Mouse (Mus musculus) liver, postnatal 0 days (tissue): ENCODE results near the gene Urb1. TPM values are rescaled to one million over a fixed set of nuclear protein-coding genes. Genes with fewer than 3 reads are reported as not detected.
"Not testable (repeated sequence)": the region's sequence is repeated elsewhere in the genome, so short reads cannot be mapped to it uniquely, and the experiment has no call there.

ENCODE experiments used
- ATAC-seq: fragments of 200-750 bp; cut with Nextera tagmentation; 2 replicates; pipeline ENCODE4 v1.8.0; 2017; ENCODE audit warnings: mild to moderate bottlenecking, moderate library complexity
- DNase-seq: peaks from one replicate; pipeline ENCODE4 v3.0.0-alpha.2; 2016
- H3K27ac ChIP-seq: fragments of 300-500 bp; sonication (generic); 2 replicates; pipeline ENCODE4 v1.5.1; 2014; ENCODE audit warnings: antibody characterized with exemption, moderate library complexity, mild to moderate bottlenecking, low read depth
- H3K27me3 ChIP-seq: fragments of 300-500 bp; sonication (generic); 2 replicates; pipeline ENCODE4 v1.6.1; 2014; ENCODE audit warnings: low read length, control low read depth, mixed read lengths; ENCODE audit not compliant: insufficient read depth
- H3K36me3 ChIP-seq: fragments of 300-500 bp; sonication (generic); replicated peaks from 2 replicates; pipeline ENCODE4 v1.6.1; 2014; ENCODE audit warnings: mild to moderate bottlenecking, control low read depth, low read length, moderate library complexity, mixed read lengths; ENCODE audit not compliant: insufficient read depth
- H3K4me1 ChIP-seq: fragments of 300-500 bp; sonication (generic); 2 replicates; pipeline ENCODE4 v1.6.1; 2014; ENCODE audit warnings: antibody characterized with exemption, mild to moderate bottlenecking, control low read depth; ENCODE audit not compliant: insufficient read depth
- H3K4me2 ChIP-seq: fragments of 300-500 bp; sonication (generic); 2 replicates; pipeline ENCODE4 v1.6.1; 2014; ENCODE audit warnings: low read depth, mild to moderate bottlenecking, low read length, moderate library complexity, mixed read lengths
- H3K4me3 ChIP-seq: fragments of 300-500 bp; sonication (generic); 2 replicates; pipeline ENCODE4 v1.5.1; 2014; ENCODE audit warnings: low read depth, low read length
- H3K9ac ChIP-seq: fragments of 300-500 bp; sonication (generic); replicated peaks from 2 replicates; pipeline ENCODE4 v1.6.1; 2014; ENCODE audit warnings: mild to moderate bottlenecking, moderate library complexity
- H3K9me3 ChIP-seq: fragments of 300-500 bp; sonication (generic); 2 replicates; pipeline ENCODE4 v1.6.1; 2016; ENCODE audit warnings: mild to moderate bottlenecking, control low read depth, low read length, mixed read lengths
- CTCF ChIP-seq: sonication (generic); IDR thresholded peaks from 2 replicates; pipeline ENCODE4 v1.5.1; 2016; ENCODE audit warnings: antibody characterized with exemption, low read depth
- EP300 ChIP-seq: IDR thresholded peaks from 2 replicates; pipeline ENCODE4 v1.6.1; 2016; ENCODE audit warnings: antibody characterized with exemption, low read depth, mild to moderate bottlenecking
- WGBS: fragments of 180-500 bp; shearing (Covaris S2); extraction: QIAGEN DNeasy Blood & Tissue Kit; methylation state at CpG from one replicate; pipeline ENCODE4 v1.1.7; 2014; ENCODE audit not compliant: insufficient replicate concordance; 5-methylcytosine and 5-hydroxymethylcytosine counted together
- polyA plus RNA-seq: library from polyadenylated mRNA; unstranded; fragments of >200 nt; fragmentation: Nextera tagmentation; extraction: Ambion mirVana; gene quantifications from 2 replicates; pipeline ENCODE4 v1.2.1, GENCODE M21; 2015

Urb1 gene
- polyA plus RNA-seq, 1 experiment from 2014 or later = 1.6 TPM

DNA sequence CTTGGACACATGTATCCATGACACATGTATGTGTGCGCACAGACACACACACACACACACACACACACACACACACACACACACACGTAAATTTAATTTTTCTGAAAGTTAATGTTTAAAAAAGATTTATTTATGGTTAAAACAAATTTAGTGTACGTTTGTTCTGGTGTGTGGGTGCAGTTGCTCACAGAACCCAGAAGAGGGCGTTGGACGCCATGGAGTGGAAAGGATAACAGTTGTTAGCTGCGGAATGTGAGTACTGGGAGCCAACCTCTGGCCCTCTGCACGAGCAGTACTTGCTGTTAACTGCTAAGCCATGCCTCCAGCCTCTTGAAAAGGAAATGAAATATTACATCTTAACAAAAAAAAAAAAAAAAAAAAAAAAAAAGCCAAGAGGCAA is 16.2 kb upstream of the Urb1 start, which contains the start of gene Eva1c:
TSS of gene Eva1c (plus strand) at position 263 of the 400 bp plus-strand sequence.
- Histone ChIP-seq H3K4me2 (no peak within 1 kb of the TSS), H3K9me3 (no peaks in the 10 kb centered on the region), H3K4me1 (peaks cover 24% of the 10 kb centered on the region), H3K36me3 (no peaks in the 10 kb centered on the region), H3K4me3 (no peak within 1 kb of the TSS), H3K9ac (no peak within 1 kb of the TSS), H3K27ac (no peak within 1 kb of the TSS), H3K27me3 (peaks cover 22% of the 10 kb centered on the region)
- 63% methylated on average over 7 of the region's 7 CpGs for WGBS
- DNase-seq (no peak), ATAC-seq (no peak)
- TF ChIP-seq CTCF (peak; percentile 50; the same call in 1 of the 2 replicates), EP300 (no peak)

DNA sequence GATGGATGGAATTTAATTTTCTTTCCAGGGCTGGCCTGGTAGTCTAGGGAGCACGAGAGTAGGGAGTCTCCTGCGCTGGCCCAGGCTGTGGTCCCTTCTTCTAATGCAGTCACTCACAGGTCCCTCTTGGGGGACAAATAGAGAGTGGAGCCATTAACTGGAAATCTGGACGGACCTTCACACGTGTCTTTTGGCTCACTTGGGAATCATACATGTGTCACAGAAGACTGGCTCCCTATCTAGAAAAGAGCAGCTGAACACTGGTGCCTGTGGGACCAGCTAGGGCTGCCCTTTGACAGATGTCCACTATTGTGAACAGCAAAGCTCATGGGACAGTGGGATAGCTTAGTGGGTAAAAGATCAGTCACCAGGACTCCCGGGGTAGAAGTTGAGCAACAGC is 15.8 kb upstream of the Urb1 start:
- no peak overlapping the region for H3K27ac ChIP-seq
- H3K4me1 ChIP-seq = peaks cover 20% of the 10 kb centered on the region

DNA sequence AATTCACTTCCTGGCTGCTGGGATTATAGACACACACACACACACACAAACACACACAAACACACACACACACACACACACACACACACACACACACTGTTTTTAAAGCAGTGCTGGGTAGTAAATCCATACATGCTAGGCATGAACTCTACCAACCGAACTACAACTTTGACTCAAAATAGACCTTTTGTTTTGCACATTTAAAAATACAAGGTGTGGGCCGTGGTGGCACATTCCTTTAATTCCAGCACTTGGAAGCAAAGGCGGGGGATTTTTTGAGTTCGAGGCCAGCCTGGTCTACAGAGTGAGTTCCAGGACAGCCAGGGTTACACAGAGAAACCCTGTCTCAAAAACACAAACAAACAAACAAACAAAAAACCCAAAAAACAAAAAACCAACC is 13.8 kb upstream of the Urb1 start:
- H3K27ac ChIP-seq, ATAC-seq, H3K27me3 ChIP-seq, H3K4me3 ChIP-seq, DNase-seq, H3K9me3 ChIP-seq, H3K4me2 ChIP-seq, H3K9ac ChIP-seq, H3K36me3 ChIP-seq, H3K4me1 ChIP-seq: not testable (repeated sequence)
- WGBS = 70% methylated on average over 4 of the region's 4 CpGs

More for the DNA sequence above, 15.8 kb upstream of the Urb1 start:
- TF ChIP-seq CTCF (no peak), EP300 (no peak)
- ATAC-seq = no peak
- Histone ChIP-seq H3K4me2 (no peak overlapping the region), H3K9me3 (no peaks in the 10 kb centered on the region), H3K9ac (no peak overlapping the region), H3K36me3 (no peaks in the 10 kb centered on the region), H3K4me3 (no peak overlapping the region), H3K27me3 (peaks cover 18% of the 10 kb centered on the region)
- DNase-seq = no peak
- WGBS = 73% methylated on average over 5 of the region's 5 CpGs

DNA sequence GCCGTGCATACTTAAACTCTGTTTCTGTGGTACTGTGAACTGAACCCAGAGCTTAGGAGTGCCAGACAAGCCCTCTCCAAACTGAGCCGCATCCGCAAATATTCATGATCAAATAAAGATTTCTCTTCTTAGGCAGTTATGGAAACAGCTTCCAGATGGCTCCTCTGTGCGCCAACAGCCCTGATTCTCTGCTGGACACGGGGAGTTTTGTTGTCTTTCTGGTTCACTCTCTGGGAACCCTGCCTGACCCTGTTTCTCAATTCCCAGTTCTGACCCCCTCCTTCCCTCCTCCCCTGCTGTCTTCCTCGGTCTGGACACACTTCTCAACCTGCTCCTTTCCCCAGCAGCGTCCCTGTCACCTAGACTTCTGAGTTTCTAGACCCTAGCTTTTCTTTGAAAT is 12.8 kb upstream of the Urb1 start:
- H3K9ac ChIP-seq = no peak overlapping the region
- H3K4me3 ChIP-seq = no peak overlapping the region
- DNase-seq (no peak), ATAC-seq (no peak)
- H3K27me3 ChIP-seq = peaks cover 7% of the 10 kb centered on the region; the same call in 1 of the 2 replicates
- no peak overlapping the region for H3K27ac ChIP-seq
- no peaks in the 10 kb centered on the region; the same call in none of the 2 replicates for H3K4me1 ChIP-seq
- H3K9me3 ChIP-seq = no peaks in the 10 kb centered on the region
- H3K4me2 ChIP-seq = no peak overlapping the region
- WGBS = 69% methylated on average over 7 of the region's 7 CpGs
- no peaks in the 10 kb centered on the region for H3K36me3 ChIP-seq
- TF ChIP-seq EP300 (no peak), CTCF (no peak)

DNA sequence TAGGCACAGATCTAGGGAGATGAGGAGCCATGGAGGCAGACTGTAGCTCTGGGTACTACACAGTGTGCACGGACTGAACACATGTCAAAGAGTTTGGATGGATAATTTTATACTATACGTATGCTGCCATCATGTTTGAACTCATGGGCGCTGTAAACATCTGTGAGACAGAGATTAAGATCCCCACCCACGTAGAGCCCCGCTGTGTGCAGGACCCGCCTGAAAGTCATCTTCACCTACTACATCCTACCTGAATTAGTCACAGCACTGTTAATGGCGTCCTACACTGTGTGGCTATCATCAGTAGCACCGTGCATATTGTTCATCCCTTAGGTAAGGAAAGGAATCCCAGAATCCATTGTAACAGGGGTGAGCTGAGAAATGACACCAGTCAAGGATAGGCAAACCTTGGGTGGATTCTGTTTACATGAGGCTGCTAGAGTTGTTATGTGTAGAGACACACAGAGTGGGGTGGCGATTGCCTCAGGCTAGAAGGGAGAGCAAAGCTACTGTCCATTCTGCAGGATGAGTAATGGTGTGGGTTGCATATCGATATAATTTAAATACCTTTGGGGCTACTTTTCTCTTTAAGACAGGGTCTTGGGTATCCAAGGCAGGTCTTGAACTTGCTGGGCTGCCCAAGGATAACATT is 12.2 kb upstream of the Urb1 start:
- Histone ChIP-seq H3K4me2 (peak overlapping the region; percentile 45), H3K27me3 (peaks cover 9% of the 10 kb centered on the region; the same call in 1 of the 2 replicates), H3K27ac (peak overlapping the region; percentile 57), H3K9ac (no peak overlapping the region), H3K4me3 (no peak overlapping the region), H3K9me3 (no peaks in the 10 kb centered on the region), H3K36me3 (no peaks in the 10 kb centered on the region), H3K4me1 (no peaks in the 10 kb centered on the region; the same call in none of the 2 replicates)
- TF ChIP-seq EP300 (peak; percentile 70), CTCF (no peak)
- ATAC-seq = peak; percentile 96
- no peak for DNase-seq
- 71% methylated on average over 10 of the region's 10 CpGs for WGBS

DNA sequence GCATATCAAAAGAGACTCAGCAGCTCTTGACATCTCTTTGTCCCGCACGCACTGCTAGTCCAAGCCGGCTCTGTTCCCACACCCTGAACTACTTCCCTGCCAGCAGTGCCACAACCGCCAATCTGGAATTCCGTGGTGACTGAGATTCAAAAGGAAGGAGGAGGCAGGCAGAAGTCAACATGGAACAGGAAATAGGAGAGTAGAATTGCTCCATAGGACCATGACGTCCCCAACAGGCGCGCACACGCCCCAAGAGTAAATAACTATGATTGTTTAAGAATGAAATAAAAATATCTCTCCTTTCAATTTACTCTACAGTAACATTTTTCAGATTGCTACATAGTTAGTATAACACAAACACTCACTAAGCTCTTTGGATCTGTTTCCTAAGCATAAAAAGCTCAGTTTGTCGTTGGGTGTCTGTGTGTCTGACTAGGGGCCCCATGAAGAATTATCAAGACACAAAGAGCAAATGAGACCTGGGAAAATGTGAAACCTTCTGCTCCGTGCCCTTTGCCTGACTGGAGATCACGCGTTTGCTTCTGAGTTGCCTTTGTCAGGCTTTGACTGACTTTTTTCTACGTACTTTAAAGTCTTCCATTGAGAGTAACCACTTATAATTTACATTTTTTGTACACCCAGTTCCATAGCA is 11.0 kb upstream of the Urb1 start:
- H3K9ac ChIP-seq = no peak overlapping the region
- 76% methylated on average over 14 of the region's 14 CpGs for WGBS
- no peak for ATAC-seq
- DNase-seq = no peak
- no peak overlapping the region for H3K4me2 ChIP-seq
- TF ChIP-seq EP300 (no peak), CTCF (no peak)
- H3K27ac ChIP-seq = no peak overlapping the region
- H3K4me1 ChIP-seq = no peaks in the 10 kb centered on the region; the same call in none of the 2 replicates
- no peaks in the 10 kb centered on the region for H3K36me3 ChIP-seq
- H3K4me3 ChIP-seq = no peak overlapping the region
- no peaks in the 10 kb centered on the region for H3K9me3 ChIP-seq
- H3K27me3 ChIP-seq = peaks cover 9% of the 10 kb centered on the region; the same call in 1 of the 2 replicates
